Mouse (Mus musculus) WW6 (cell line): ENCODE data around the gene Fancd2.
A peak's percentile ranks its signal among the peaks of the same experiment; 100 is the strongest.

ENCODE experiments used
- DNase-seq: peaks from one replicate; pipeline ENCODE4 v3.0.0-alpha.2; 2013; ENCODE audit warnings: low read depth, low spot score

The Fancd2 gene

DNA sequence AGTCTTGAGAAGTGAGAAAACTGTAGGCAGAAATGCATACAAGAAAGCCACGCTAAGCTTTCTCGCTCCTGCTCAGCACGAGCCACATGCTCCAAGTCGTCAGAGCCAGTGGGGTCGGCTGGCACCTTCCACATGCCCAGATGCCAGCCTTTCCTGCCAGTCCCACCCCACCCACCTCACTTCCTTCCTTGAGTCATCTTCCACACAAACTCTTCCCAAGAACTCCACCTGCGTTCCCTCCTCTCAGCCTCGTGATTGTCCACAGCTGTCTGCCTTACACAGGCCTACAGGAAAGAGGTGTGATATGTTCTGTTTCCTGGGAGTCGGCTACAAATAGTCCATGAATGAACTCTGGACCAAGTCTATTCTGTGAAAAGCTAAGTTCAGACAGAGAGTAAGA, 8.1 kb upstream of the Fancd2 start:
- no peak for DNase-seq

DNA sequence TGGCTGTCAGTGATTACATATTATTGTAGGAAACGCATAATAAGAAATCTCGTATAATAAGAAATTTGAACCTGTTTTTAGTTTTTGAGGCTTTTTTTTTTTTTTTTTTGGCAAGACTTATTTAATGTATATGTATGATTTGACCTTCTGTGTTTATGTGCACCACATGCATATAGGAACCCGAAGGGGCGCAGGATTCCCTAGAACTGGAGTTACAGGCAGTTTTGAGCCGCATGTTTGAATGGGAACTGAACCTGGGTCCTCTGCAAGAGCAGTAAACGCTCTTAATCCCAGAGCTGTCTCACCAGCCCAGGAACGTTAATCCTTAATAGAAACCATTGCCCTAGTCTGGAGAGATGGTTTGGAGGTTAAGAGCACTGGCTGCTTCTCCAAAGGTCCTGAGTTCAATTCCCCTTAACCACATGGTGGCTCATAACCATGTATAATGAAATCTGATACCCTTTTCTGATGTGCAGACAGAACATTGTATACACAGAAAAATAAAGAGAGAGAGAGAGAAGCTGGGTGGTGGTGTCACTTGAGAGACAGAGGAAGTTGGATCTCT, 440 bp downstream of the Fancd2 start:
- no peak for DNase-seq

DNA sequence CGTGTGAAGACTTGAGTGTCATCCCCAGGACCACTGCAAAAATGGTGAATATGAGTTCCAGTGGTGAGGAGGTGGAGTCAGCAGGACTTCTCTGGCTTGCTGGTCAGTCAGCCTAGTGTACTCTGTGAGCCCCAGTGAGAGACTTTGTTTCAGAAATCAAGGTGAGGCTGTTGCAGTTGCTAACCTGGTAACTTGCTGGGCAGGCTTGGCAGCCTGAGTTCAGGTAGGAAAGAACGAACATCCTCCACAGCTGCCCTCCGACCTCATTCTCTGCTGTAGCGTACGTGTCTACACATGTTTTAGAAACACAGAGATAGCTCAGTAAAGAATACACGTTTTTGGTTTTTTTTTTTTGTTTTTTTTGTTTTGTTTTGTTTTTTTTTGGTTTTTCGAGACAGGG, 3.4 kb downstream of the Fancd2 start:
- DNase-seq = no peak

DNA sequence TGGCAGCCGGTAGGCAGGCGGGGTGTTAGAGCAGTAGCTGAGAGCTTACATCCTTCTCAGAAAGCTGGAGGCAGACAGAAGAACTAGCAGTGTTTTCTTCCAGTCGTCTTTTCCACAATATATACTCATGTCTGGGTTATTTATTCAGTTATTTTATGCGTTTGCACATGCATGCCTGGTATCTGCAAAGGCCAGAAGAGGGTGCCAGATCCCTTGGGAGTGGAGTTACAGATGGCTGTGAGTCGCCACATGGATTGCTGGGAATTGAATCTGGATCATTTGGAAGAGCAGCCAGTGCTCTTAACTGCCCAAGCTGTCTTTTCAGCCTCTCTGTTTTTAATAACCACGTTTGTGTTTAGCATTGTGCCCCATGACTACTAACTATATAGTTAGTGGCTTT, 10.1 kb downstream of the Fancd2 start:
- DNase-seq = no peak

DNA sequence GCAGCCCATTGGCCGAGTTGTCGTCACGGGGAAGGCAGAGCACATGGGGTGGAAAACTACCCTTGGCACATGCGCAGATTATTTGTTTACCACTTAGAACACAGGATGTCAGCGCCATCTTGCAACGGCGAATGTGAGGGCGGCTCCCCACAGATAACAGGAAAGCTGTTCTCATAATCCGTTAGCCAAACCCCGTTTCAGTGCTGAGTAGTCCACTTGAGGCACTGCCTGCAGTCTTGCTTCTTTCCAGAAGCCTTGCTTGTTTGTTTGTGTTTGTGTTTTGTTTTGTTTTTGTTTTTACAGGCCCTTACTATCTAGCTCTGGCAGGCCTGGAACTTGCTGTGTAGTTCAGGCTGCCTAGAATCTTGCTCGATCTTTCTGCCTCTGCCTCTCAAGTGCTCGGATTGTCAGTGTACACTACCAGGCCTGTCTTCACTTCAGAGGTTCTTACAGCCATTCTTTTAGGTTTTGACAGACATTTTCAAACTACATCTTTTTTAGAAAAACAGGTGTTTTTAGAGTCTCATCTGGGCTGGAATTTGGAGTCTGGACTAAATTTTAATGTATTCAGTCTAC, 12.5 kb downstream of the Fancd2 start:
- no peak for DNase-seq

DNA sequence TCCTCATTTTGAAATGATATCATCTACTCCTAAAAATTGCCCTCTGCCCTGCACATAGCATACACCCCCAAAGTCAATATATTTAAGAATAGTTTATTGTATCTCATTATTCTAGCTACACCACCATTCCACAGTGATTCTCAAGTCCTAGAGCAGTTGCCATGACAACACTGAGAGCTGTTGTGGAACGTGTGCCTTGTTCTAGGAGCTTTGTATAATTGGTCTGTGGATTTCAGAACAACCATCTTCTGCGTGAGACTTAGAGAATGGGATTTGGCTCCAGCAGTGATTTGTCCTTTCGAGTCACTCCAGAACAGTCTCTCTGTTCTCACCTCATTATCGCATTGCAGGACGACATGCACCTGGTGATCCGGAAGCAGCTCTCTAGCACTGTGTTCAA, 28.3 kb downstream of the Fancd2 start:
- no peak for DNase-seq

DNA sequence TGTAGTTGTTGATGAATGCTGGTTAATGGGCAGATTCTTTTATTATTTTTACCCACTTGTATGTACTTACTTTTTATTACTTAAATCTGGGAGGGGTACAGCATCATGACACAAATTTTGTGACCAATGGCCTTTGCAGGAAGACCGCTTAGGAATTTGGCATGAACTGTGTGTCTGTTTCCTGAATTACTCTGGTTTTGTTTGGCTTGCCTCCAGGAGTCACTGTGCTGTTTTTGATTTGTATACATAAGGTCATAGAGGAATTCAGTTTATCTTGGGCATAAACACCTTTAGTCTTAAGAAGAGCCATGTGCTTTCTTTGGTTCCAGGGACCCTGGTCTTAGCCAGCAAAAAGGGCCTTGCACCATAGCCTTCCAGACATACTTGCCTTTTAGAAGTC, 33.1 kb downstream of the Fancd2 start:
- DNase-seq = no peak

DNA sequence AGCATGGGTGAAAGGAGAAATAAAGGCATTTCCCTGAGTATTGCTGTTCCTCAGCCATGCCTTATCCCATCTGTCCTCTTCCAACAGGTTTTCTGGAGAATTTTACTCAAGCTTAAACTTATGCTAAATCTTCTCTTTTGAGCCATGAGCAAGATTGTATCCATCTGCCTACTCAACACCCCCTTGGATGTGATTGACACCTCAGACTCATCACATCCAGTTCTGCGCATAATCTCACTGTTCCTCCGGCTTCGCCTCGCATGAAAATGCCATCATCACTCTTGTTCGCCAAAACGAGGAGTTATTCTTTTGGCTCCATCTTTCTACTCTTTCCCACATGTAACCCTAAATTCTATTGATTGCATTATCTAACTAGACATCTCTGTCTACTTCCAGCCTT, 44.6 kb downstream of the Fancd2 start:
- DNase-seq = no peak

DNA sequence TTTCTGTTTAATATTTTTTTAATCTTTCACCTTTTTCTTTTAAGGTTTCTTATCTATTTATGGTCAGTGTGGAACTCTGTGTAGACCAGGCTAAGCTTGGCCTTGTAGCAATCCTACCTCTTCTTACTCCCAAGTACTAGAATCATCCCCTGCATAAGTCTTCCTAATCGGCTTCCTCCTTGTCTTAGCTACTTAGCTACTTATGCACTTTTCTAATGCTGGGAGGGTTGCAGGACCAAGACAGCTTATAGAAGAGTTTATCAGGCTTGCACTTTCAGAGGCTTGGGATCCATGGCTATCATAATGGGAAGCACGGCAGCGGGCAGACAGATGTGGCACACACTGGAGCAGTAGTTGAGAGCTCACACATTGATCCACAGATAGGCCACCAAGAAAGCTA, 47.8 kb downstream of the Fancd2 start:
- no peak for DNase-seq

DNA sequence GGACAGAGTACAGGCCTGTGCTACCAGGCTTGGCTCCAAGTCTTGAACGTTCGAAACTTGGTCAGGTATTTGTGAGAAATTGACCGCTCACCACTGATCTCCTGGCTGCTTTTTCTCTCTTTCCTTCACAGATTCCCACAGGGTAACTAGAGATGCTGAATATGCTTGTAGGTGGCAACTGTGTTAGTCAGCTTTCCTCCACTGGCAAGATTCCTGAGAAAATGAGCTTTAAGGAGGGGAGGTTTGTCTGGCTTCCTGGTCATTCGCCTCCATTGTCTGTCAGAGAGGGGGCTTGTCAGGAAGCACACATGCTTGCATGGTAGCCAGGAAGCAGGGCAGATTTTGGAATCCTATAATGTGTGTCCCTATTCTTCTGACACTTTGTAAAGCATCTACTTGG, 51.5 kb downstream of the Fancd2 start:
- DNase-seq = no peak

DNA sequence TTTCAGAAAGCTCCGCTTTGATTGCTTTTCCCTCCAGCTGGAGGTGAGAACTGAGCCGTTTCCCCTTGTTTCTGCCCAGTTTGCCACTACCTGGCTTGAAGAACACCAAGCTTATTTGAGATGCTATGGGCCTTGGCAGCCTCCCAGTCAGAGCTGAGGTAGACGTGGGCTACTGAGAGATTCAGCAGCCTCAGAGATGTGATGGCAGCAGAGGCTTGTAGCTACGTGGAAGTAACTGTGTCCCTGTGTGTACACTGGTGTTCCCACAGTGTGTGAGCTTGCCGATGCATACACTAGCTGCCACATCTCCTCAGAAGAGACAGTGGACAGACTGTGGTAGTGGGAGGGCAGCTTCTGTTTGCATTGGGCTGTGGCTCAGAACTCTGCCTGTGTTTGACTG, 53.6 kb downstream of the Fancd2 start:
- DNase-seq = no peak

DNA sequence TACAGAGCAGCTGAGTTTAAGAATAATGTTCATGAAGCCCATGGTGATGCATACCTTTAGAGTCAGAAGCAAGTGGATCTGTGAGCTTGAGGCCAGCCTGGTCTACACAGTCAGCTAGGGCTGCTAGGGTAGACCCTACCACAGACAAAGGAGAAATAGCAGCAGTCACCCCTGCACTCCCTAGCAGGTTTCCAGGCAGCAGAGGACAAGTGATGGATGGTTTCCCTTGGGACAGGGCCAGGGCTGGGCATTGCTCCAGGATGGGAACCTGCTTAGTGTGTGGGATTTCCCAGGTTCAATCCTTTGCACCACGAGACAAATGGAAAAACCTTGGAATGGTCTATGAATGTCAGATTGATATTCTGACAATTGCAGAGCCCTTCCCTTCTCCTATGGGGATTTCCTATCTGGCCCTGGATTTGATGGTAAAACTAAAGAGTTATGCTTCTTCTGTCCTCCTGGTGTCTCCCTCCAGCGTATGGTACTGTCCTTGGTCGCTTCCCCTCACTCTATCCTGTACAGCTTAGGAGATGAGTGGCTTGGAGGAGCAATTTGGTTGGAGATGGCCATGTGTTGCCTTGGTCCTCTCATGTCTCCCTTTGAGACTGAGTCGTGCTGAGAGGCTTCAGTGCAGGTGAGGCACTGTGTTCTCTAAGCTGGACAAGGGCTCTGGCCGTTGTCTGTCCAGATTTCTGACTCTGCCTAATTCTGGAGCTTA, 55.1 kb downstream of the Fancd2 start:
- DNase-seq = no peak

DNA sequence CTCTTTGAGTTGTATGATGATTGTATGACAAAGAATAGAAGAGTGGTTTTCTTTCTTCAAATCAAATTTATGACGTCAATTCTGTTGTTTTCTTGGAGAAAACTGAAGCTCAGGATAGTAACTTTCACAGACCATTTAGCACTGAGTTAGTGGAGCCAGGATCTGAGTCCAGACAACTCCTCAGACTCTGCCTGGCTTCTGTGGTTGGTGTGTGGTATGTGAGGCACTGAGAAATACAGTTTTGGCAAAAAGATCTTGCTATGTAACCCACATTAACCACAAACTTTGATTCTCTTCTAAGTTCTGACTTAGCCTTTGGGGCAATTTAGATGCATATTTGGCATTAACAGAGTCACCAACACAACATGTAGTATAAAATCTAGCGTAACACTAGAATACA, 61.2 kb downstream of the Fancd2 start:
- DNase-seq = no peak

DNA sequence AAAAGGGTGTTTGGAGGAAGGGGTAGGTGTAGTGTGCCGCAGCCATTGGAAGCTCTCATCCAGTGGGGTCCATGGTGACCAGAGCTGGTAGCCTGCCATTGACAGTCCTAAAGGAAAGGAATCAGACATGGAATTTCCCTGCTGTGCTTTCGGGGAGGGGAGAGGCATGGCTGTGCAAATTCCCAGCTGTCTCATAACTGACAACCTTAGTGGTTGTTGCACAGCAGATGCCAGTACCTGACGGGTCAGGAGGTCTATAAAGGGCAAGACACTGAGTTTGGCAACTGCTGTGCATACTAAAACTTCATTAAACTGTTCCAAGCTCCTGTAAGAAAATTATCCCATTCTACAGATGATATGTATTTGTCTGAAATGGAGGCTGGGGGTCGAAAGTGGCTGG, 66.5 kb downstream of the Fancd2 start:
- no peak for DNase-seq

DNA sequence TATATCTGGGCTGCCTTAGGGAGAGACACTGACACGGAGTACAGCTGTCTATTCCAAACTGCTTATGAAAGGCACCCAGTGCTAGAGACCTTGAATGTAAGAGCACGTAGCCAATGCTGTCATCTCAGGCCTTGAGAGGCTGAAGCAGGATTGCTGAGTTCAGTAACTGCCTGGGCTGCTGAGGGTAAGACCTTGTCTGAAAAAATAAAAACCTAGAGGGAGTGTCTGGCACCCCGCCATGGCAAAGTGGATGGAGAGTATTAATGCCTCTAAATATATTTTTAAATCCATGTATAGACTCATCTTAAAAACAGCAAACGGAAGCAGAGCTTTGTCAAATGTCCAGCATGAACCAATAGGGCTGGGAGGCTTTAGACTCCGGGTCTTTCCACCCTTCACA, 68.4 kb downstream of the Fancd2 start:
- DNase-seq = no peak

DNA sequence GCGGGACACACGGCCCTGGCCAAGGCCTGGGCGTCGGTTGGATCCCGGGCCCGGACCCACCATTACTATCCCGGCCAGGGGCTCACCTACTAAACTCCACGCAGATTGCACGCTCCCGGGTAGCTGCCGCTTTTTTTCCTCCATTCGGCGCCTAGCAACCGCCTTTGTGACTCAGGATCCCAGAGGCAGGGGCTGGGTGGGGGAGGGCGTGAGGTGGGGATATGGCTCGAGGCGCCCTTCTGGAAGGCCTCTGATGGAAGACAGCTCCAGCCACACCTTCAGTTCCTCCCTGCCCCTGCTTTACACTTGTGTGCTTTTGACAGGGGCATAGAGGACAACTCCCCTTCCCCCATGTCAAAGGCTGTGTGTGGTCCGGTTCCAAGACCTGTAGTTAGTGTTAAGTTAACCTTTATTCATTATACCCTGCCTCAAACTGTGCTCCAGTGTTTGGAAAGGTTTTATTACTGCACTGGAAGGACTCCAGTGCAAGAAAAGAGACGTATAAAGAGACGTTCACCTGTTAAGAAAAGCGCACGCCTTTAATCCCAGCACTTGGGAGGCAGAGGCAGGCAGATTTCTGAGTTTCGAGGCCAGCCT, 69.2 kb downstream of the Fancd2 start, which contains the start of gene Fancd2os:
Gene Fancd2os (minus strand): TSS at position 173 of the 597 bp plus-strand sequence.
- no peak for DNase-seq

DNA sequence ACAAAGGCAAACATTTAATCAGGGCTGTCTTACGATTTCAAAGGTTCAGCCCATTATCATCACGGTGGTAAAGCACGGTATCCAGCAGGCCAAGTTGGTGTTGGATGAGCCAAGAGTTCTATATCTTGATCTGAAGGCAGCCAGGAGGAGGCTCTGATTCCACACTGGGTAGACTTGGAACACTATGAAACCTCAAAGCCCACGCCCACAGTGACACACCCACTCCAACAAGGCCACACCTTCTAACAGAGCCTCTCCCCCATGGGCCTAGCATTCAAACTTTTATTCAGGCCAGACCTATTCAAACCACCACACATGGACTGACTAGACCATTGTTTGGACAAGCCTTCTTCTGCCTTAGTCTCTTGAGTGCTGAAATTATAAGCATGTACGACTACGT, 71.3 kb downstream of the Fancd2 start:
- no peak for DNase-seq

DNA sequence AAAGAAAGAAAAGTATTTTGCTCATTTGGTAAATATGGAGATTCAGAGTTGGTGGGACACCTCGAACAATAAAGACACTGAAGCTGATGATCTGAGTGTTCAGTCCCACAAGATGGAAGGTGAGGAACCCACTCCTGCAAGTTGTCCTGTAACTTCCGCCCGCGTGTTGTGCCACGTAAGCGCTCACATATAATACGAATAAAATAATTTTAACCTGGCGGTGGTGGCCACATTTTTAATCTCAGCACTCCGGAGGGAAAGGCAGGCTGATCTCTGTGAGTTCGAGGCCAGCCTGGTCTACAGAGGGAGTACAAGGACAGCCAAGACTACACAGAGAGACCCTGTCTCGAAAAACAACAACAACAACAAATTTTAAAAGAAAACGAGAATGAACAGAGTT, 72.5 kb downstream of the Fancd2 start:
- DNase-seq = no peak

DNA sequence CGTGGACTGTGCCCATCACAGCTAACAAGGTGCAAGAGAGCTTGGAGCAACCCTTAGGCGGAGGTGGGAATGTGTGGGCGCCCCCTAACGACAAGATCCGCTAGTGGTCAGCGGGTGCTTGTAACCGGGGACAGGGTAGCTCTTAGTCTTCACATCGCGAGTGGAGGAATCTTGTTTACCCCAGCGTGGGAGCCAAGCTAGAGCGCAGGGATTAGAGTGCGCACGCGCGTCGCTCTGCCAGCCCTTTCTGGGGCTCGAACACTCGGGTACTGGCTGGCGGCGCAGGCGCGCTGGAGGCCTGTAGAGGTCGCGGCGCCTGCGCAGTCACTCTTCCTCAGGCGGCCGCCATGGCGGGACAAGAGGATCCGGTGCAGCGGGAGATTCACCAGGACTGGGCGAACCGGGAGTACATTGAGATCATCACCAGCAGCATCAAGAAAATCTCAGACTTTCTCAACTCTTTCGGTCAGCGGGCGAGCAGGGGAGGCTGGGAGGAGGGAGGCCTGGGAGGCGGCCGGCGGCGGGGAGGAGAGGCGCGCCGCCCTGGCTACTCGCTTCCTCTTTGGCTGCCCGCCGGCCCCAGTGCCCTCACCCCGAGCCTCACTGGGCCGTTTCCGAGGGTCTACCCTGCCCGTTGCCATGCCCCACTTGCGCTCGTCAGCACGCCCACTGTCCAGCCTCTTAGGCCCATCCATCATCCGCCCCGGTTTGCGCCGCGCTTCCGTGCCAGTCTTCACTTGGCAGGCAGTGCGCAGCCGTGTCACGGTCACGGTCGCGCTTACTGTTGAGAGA, 73.1 kb downstream of the Fancd2 start, which contains the start of gene Brk1:
Gene Brk1 (plus strand): TSS at position 341 of the 792 bp plus-strand sequence.
- DNase-seq = peak; percentile 91

DNA sequence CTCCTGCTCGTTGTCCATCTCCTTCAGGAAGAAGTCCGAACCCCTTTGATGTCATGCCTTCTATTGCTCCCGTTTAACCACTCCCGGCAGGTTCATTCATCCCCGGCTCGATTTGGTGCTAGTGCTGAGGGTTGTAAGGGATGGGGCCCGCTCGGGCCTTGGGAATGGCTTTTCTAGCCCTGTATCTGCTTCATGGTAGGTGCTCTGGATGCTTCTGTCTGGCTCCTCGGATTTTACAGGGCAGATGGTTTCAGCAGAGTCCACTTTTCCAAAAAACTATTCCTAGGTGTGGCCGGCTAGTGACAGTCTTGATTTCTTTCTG, 73.7 kb downstream of the Fancd2 start:
- no peak for DNase-seq

DNA sequence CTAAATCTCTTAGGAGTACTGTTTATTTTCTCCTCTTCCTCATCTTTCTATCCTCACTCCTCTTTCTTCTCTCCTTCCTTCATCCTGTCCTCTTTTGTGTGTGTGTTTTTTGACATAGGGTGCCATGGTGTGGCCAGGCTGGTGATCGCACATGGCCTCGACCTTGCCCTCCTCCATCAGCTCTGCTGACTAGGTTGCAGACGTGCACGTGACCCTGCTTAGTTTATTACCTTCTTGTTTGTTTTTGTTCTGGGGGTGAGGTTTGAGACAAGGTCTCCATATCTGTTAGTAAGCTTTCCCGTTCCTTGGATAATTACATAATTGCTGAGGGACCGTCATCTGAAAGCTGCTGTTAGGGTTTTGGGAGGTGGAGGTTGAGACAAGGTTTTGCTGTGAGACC, 77.4 kb downstream of the Fancd2 start:
- no peak for DNase-seq

DNA sequence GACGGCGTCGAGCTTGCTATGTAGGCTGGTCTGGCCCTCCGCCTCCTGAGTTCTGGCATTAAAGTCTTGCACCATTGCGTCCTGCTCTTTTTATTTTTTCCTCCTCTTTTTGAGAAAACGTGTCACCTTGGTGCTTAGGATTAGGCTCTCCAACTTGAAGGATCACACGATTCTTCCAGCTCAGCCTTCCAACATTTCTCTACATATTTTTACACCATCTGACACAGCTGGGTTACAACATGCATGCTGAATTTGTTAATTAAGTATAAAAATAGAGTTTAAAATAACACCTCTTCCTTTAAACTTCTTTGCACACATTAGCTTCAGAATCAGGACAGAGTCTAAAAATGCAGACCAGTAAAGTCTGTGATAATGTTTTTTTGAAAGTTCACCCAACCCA, 77.8 kb downstream of the Fancd2 start:
- no peak for DNase-seq
